Comparison of ENCODE assay signal across 9 mouse cellular contexts in the genomic region with DNA sequence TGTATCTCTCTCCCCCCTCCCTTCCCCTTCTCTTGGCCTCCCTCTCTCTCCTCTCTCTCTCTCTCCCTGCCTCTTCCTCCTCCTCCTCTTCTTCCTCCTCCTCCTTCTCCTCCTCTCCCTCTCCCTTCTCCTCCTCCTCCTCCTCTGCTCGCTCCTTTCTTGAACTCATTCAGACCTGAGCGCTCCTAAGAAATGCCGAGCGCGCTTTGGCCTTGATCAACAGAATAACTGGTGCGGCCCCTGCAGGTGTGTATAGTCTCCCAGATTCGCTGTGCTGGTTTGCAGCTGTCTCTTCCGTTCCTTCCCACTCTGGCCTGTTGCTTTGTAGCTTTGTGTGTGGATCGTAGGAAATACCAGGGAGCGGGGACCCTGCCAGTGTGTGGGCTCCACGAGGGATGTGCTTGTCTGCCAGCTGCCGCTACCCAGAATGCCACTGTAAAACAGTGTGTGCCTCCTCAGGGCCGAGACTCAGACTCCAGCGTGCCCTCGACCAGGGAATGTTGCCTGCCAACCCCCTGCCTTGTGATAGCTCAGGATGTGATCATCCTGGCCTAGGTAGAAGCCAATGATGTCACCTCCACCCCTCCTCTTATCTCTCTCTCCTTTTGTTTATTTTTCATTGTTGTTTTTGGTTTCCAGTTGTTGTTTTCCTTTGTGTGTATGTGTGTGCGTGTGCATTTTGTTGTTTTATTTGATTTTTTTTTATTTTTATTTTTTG.
DNase-seq lines count a peak whose midpoint lies in the region; ATAC-seq and TF ChIP-seq lines count a peak whose summit lies in the region.
"Had no signal": no experiment of that assay in that cellular context is flagged by ENCODE, and none has a peak within 500 bp of the region (broad histone marks: within the 10 kb centered on the region; RNA-seq: fewer than 3 reads in every experiment).

No protein-coding gene starts in this region.

- H3K9me3 ChIP-seq in limb, embryonic 10.5 days (replicated peaks): no peaks in the 10 kb centered on the region
- no peaks in the 10 kb centered on the region for H3K9me3 ChIP-seq in stomach, embryonic 14.5 days (ENCODE audit: control insufficient read depth, low read depth, low read length)
- H3K9me3 ChIP-seq: limb, embryonic 13.5 days had no signal

- H3K27ac ChIP-seq in bone marrow, adult 2 months (ENCODE audit: control insufficient read depth, insufficient read depth, low read depth, low read length, poor library complexity): peak overlapping the region; percentile 88
- peak overlapping the region; percentile 67; the same call in 1 of the 2 replicates for H3K27ac ChIP-seq in limb, embryonic 10.5 days
- no peak overlapping the region for H3K27ac ChIP-seq in stomach, embryonic 14.5 days (ENCODE audit: low read length)
- H3K27ac ChIP-seq: limb, embryonic 13.5 days had no signal

- H3K27me3 ChIP-seq in limb, embryonic 10.5 days (ENCODE audit: low read depth, poor library complexity, severe bottlenecking): no peaks in the 10 kb centered on the region
- no peaks in the 10 kb centered on the region for H3K27me3 ChIP-seq in stomach, embryonic 14.5 days (ENCODE audit: control insufficient read depth, insufficient read depth, low read length)
- H3K27me3 ChIP-seq: limb, embryonic 13.5 days had no signal

- no peak overlapping the region for H3K4me2 ChIP-seq in stomach, embryonic 14.5 days (replicated peaks; ENCODE audit: low read depth, low read length)
- H3K4me2 ChIP-seq: limb, embryonic 13.5 days had no signal

- DNase-seq in left cerebral cortex, postnatal 4 days: peak; percentile 28
- no peak for DNase-seq in left cerebral cortex, postnatal 36 days (ENCODE audit: low spot score in 2 of 2)
- no peak for DNase-seq in limb, embryonic 10.5 days (ENCODE audit: low spot score)
- DNase-seq in layer of hippocampus, adult 9-11 months: no peak
- DNase-seq in thymus, adult 18-20 months: no peak
- no peak for DNase-seq in thymus, postnatal 0 days (ENCODE audit: low spot score)

- TF ChIP-seq CTCF in bone marrow, adult 2 months (IDR thresholded peaks at IDR 0.05; ENCODE audit: control insufficient read depth, insufficient read depth, low read length): no peak

- peak overlapping the region; percentile 44 for H3K4me3 ChIP-seq in bone marrow, adult 2 months (replicated peaks; ENCODE audit: control insufficient read depth, low read depth, low read length)
- no peak overlapping the region for H3K4me3 ChIP-seq in limb, embryonic 10.5 days
- no peak overlapping the region for H3K4me3 ChIP-seq in stomach, embryonic 14.5 days (ENCODE audit: low read depth, low read length)
- H3K4me3 ChIP-seq: limb, embryonic 13.5 days had no signal

- peaks cover 77% of the 10 kb centered on the region for H3K36me3 ChIP-seq in limb, embryonic 10.5 days
- peaks cover 25% of the 10 kb centered on the region for H3K36me3 ChIP-seq in stomach, embryonic 14.5 days (ENCODE audit: control insufficient read depth, insufficient read depth, low read length)

- peaks cover 1% of the 10 kb centered on the region; the same call in 1 of the 2 replicates for H3K4me1 ChIP-seq in bone marrow, adult 2 months (ENCODE audit: control insufficient read depth, insufficient read depth, low read length)
- H3K4me1 ChIP-seq in limb, embryonic 10.5 days: peaks cover 19% of the 10 kb centered on the region
- H3K4me1 ChIP-seq in stomach, embryonic 14.5 days (ENCODE audit: control insufficient read depth, insufficient read depth, low read length): no peaks in the 10 kb centered on the region

- 83% methylated on average over 16 of the region's 16 CpGs for WGBS in bone marrow, adult 2 months
- WGBS in limb, embryonic 10.5 days: 90% methylated on average over 16 of the region's 16 CpGs
- 79% methylated on average over 16 of the region's 16 CpGs for WGBS in stomach, embryonic 14.5 days

- TF ChIP-seq POLR2A in bone marrow, adult 2 months (IDR thresholded peaks at IDR 0.05; ENCODE audit: borderline replicate concordance, control insufficient read depth, low read depth, low read length): no peak; the same call in 1 of the 2 replicates

- intact Hi-C loops in left cerebral cortex, postnatal 4 days (cut with DNase I): no loop called here
- intact Hi-C loops in left cerebral cortex, postnatal 36 days (cut with DNase I): no loop called here

- ATAC-seq in stomach, embryonic 14.5 days (ENCODE audit: insufficient number of reproducible peaks, insufficient read depth, low FRiP score, low read depth): peak; percentile 23; the same call in 1 of the 2 replicates

- no peak overlapping the region for H3K9ac ChIP-seq in stomach, embryonic 14.5 days (replicated peaks; ENCODE audit: low read depth, low read length)
- H3K9ac ChIP-seq: limb, embryonic 13.5 days had no signal
